Mouse (Mus musculus) ES-E14 (cell line): ENCODE data around the gene Gm49027. TPM values are rescaled to one million over a fixed set of nuclear protein-coding genes. Genes with fewer than 3 reads are reported as not detected.

ENCODE experiments used
- DNase-seq: peaks from one replicate; pipeline ENCODE4 v3.0.0-alpha.2; 2013; ENCODE audit warnings: low read depth, low spot score
- H3K27ac ChIP-seq: 2 replicates; pipeline ENCODE4 v1.5.1; 2012; ENCODE audit warnings: low read depth, mild to moderate bottlenecking, low read length, moderate library complexity, mixed read lengths; ENCODE audit not compliant: poor library complexity, insufficient read depth, severe bottlenecking
- H3K36me3 ChIP-seq: 2 replicates; pipeline ENCODE4 v1.6.1; 2012; ENCODE audit warnings: mild to moderate bottlenecking, low read length, moderate library complexity, mixed read lengths; ENCODE audit not compliant: control insufficient read depth, poor library complexity, insufficient read depth, severe bottlenecking
- H3K4me1 ChIP-seq, 2 experiments: fragments of 150-350 bp in 1 of 2; sonication (generic) in 1 of 2; 2 replicates each; pipeline ENCODE4 v1.6.1; 2012; ENCODE audit warnings: low read length in 2 of 2, mild to moderate bottlenecking in 1 of 2, mixed read lengths in 1 of 2; ENCODE audit not compliant: control insufficient read depth in 2 of 2, insufficient read depth in 2 of 2, poor library complexity in 1 of 2
- H3K4me3 ChIP-seq, 2 experiments: fragments of 150-350 bp in 1 of 2; sonication (generic) in 1 of 2; 2 replicates each; pipeline ENCODE4 v1.5.1; 2012; ENCODE audit warnings: low read length in 2 of 2, low read depth in 1 of 2, mild to moderate bottlenecking in 1 of 2, mixed read lengths in 1 of 2; ENCODE audit not compliant: insufficient read depth in 1 of 2, poor library complexity in 1 of 2, severe bottlenecking in 1 of 2
- H3K9ac ChIP-seq: 2 replicates; pipeline ENCODE4 v1.6.1; 2012; ENCODE audit warnings: low read depth, mild to moderate bottlenecking, low read length, mixed read lengths; ENCODE audit not compliant: poor library complexity, insufficient read depth, severe bottlenecking
- H3K9me3 ChIP-seq: fragments of 150-350 bp; sonication (generic); 2 replicates; pipeline ENCODE4 v1.6.1; 2012; ENCODE audit warnings: low read depth, mild to moderate bottlenecking, low read length; ENCODE audit not compliant: control insufficient read depth, insufficient read depth
- CHD2 ChIP-seq: IDR thresholded peaks from 2 replicates; pipeline ENCODE4 v1.6.1; 2014; ENCODE audit warnings: mild to moderate bottlenecking, low read depth, low read length, inconsistent platforms
- HCFC1 ChIP-seq: IDR thresholded peaks from 2 replicates; pipeline ENCODE4 v1.6.1; 2012; ENCODE audit warnings: low read length, inconsistent platforms, borderline replicate concordance; ENCODE audit not compliant: insufficient read depth
- MAFK ChIP-seq: IDR thresholded peaks from 2 replicates; pipeline ENCODE4 v1.6.1; 2014; ENCODE audit warnings: mild to moderate bottlenecking, low read depth, low read length, inconsistent platforms; ENCODE audit not compliant: insufficient read depth
- ZC3H11A ChIP-seq: IDR thresholded peaks from 2 replicates; pipeline ENCODE4 v1.6.1; 2012; ENCODE audit warnings: low read depth, mild to moderate bottlenecking, inconsistent platforms, low read length, borderline replicate concordance
- ZNF384 ChIP-seq: IDR thresholded peaks from 2 replicates; pipeline ENCODE4 v1.6.1; 2012; ENCODE audit warnings: low read depth, low read length, inconsistent platforms
- in situ Hi-C, 2 experiments: fragments of 600-800 bp; cut with MboI; formaldehyde crosslinking; loops; one replicate each; pipeline ENCODE4 v1.15.1; 2025; ENCODE audit warnings: low sequenced_read_pairs in 2 of 2, inconsistent platforms in 1 of 2; ENCODE audit not compliant: unreplicated experiment in 2 of 2
- total RNA-seq: library from RNA; depleted of rRNA; stranded (reverse); fragments of 300-350 nt; gene quantifications from 2 replicates; pipeline ENCODE4 v1.2.3, GENCODE M21; 2012

Gm49027 gene
- total RNA-seq, 1 experiment, result 0.94 TPM

GRCm38 (mm10) chr5:123510160-123510559 lies 15.1 kb downstream of the Gm49027 start, which contains the start of gene B3gnt4:
TSS of gene B3gnt4 (plus strand) at chr5:123510460.
- in situ Hi-C loops, result no loop called here
- Histone ChIP-seq H3K9me3 (no peaks in the 10 kb centered on the region), H3K9ac (no peak within 1 kb of the TSS), H3K36me3 (peaks cover 13% of the 10 kb centered on the region), H3K4me3 (peak within 1 kb of the TSS in 1 of 2 experiments; percentile 85; a peak in 1 of 4 replicates), H3K27ac (no peak within 1 kb of the TSS), H3K4me1 (peaks cover 2 to 15% of the 10 kb centered on the region in 2 experiments; a peak in 3 of 4 replicates)
- no peak for DNase-seq
- TF ChIP-seq HCFC1 (no peak), ZC3H11A (no peak), MAFK (no peak), ZNF384 (no peak), CHD2 (no peak)

GRCm38 (mm10) chr5:123508921-123509320 lies 16.4 kb downstream of the Gm49027 start:
- peaks cover 8% of the 10 kb centered on the region; the same call in 1 of the 2 replicates for H3K36me3 ChIP-seq
- in situ Hi-C loops, result no loop called here
- H3K9ac ChIP-seq, result peak overlapping the region; percentile 78
- no peak overlapping the region for H3K27ac ChIP-seq
- peak overlapping the region; percentile 70 to 85 for H3K4me3 ChIP-seq
- DNase-seq, result no peak
- H3K4me1 ChIP-seq, result peaks cover 2 to 15% of the 10 kb centered on the region in 2 experiments; a peak in 3 of 4 replicates
- TF ChIP-seq MAFK, result no peak
- TF ChIP-seq ZC3H11A, result no peak
- no peak for TF ChIP-seq HCFC1
- no peak for TF ChIP-seq ZNF384
- no peak for TF ChIP-seq CHD2
- no peaks in the 10 kb centered on the region for H3K9me3 ChIP-seq

GRCm38 (mm10) chr5:123507936-123508723 lies 17.2 kb downstream of the Gm49027 start:
- no peak overlapping the region for H3K27ac ChIP-seq
- peaks cover 2 to 15% of the 10 kb centered on the region in 2 experiments; a peak in 3 of 4 replicates for H3K4me1 ChIP-seq
- TF ChIP-seq MAFK, result no peak
- TF ChIP-seq CHD2, result 0 out of 2 replicates have a peak, but pooled peaks have one; percentile 17
- peaks cover 8% of the 10 kb centered on the region; the same call in 1 of the 2 replicates for H3K36me3 ChIP-seq
- peak overlapping the region; percentile 78 for H3K9ac ChIP-seq
- peak; percentile 89 for DNase-seq
- H3K4me3 ChIP-seq, result peak overlapping the region; percentile 70 to 85
- in situ Hi-C loops, result no loop called here
- H3K9me3 ChIP-seq, result no peaks in the 10 kb centered on the region

GRCm38 (mm10) chr5:123501973-123502372 lies 23.3 kb downstream of the Gm49027 start:
- no peak overlapping the region for H3K9ac ChIP-seq
- no peaks in the 10 kb centered on the region for H3K9me3 ChIP-seq
- no peak overlapping the region for H3K4me3 ChIP-seq
- H3K27ac ChIP-seq, result no peak overlapping the region
- in situ Hi-C loops, result no loop called here
- no peak for DNase-seq
- TF ChIP-seq HCFC1 (no peak), MAFK (no peak), ZNF384 (no peak), ZC3H11A (no peak), CHD2 (no peak)
- H3K4me1 ChIP-seq, result peaks cover 0 to 15% of the 10 kb centered on the region in 2 experiments; a peak in 2 of 4 replicates
- no peaks in the 10 kb centered on the region for H3K36me3 ChIP-seq
